Mouse (Mus musculus) spleen, adult 2 months (tissue): ENCODE results near the gene Kcnj15. TPM values are rescaled to one million over a fixed set of nuclear protein-coding genes. Genes with fewer than 3 reads are reported as not detected.

Experiments used
- DNase-seq, 2 experiments: peaks; one replicate each; pipeline versions ENCODE4 v3.0.0 to v3.0.0-alpha.2; 2012 to 2021; ENCODE audit warnings: low spot score in 2 of 2, low read depth in 1 of 2
- H3K27ac ChIP-seq: fragments of 200-500 bp; 2 replicates; pipeline ENCODE4 v1.5.1; 2012; ENCODE audit warnings: low read length, inconsistent platforms; ENCODE audit not compliant: insufficient read depth
- H3K27me3 ChIP-seq: fragments of 200-500 bp; 2 replicates; pipeline ENCODE4 v1.6.1; 2012; ENCODE audit warnings: mild to moderate bottlenecking, moderate library complexity, low read length, inconsistent platforms; ENCODE audit not compliant: control insufficient read depth, insufficient read depth
- H3K36me3 ChIP-seq: fragments of 200-500 bp; 2 replicates; pipeline ENCODE4 v1.6.1; 2012; ENCODE audit warnings: mild to moderate bottlenecking, low read length, inconsistent platforms; ENCODE audit not compliant: control insufficient read depth, insufficient read depth
- H3K4me1 ChIP-seq: fragments of 200-500 bp; 2 replicates; pipeline ENCODE4 v1.6.1; 2011; ENCODE audit warnings: inconsistent platforms; ENCODE audit not compliant: control insufficient read depth, insufficient read depth, insufficient read length
- H3K4me3 ChIP-seq: fragments of 200-500 bp; 2 replicates; pipeline ENCODE4 v1.5.1; 2011; ENCODE audit warnings: mild to moderate bottlenecking, inconsistent platforms; ENCODE audit not compliant: insufficient read depth, insufficient read length; ENCODE audit errors: extremely low read depth
- CTCF ChIP-seq: fragments of 200-500 bp; IDR thresholded peaks from 2 replicates; pipeline ENCODE4 v1.5.1; 2011; ENCODE audit warnings: mild to moderate bottlenecking, inconsistent platforms; ENCODE audit not compliant: insufficient read depth, insufficient read length, insufficient replicate concordance; ENCODE audit errors: extremely low read depth
- POLR2A ChIP-seq: fragments of 200-500 bp; IDR thresholded peaks from 2 replicates; pipeline ENCODE4 v1.6.1; 2011; ENCODE audit warnings: low read depth, low read length, inconsistent platforms
- WGBS: fragments of 180-500 bp; shearing (Covaris S2); methylation state at CpG from one replicate; pipeline ENCODE4 v1.1.7; 2018; 5-methylcytosine and 5-hydroxymethylcytosine counted together
- polyA plus RNA-seq: library from polyadenylated mRNA; depleted of rRNA; stranded (reverse); fragments of >200 nt; gene quantifications from 2 replicates; pipeline ENCODE4 v1.2.3, GENCODE M21; 2012

Kcnj15 gene
- polyA plus RNA-seq, 1 experiment, result 0.60 TPM

DNA sequence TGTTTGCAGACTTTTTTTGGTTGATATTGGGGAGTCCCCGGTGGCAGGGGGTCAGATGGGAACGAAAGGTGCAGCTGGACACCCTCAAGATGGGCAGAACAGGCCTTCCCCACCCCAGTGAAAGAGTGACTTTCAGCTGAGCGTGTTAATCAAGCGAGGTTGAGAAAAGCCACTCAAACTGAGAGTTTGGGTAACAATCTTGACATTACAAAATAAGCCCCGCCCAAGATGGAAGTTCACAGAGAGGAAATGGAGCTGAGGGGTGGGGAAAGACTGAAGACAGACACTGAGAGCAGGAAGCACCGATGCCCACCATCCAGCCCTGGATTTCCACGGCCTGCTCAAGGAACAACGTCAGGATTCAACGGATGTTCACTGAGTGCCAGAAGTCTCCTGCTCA is 91.2 kb downstream of the Kcnj15 start:
- no peak overlapping the region for H3K4me3 ChIP-seq
- WGBS, result 72% methylated on average over 9 of the region's 9 CpGs
- no peaks in the 10 kb centered on the region for H3K27me3 ChIP-seq
- no peak for TF ChIP-seq CTCF
- TF ChIP-seq POLR2A, result no peak
- no peak overlapping the region for H3K27ac ChIP-seq
- H3K36me3 ChIP-seq, result no peaks in the 10 kb centered on the region
- no peaks in the 10 kb centered on the region for H3K4me1 ChIP-seq
- no peak for DNase-seq

DNA sequence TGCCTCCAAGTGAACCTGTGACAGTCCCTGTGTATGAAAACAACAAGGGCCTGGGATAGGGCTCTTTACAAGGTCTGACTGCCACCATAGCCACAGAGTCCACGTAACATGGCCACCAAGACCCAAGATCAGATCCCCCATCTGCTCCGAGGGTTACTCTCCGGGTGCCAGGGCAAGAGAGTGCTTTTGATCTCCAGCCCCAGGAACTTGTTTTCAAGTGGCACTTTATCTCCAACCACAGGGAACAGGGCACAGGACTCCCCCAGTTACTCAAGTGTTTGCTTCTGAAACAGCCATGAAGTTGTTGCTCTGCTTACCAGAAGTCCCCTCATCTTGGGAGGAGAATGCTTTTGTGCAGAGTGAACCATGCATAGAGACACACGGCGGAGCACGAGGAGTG is 92.0 kb downstream of the Kcnj15 start:
- Histone ChIP-seq H3K4me3 (no peak overlapping the region), H3K27me3 (no peaks in the 10 kb centered on the region), H3K27ac (no peak overlapping the region), H3K36me3 (no peaks in the 10 kb centered on the region), H3K4me1 (no peaks in the 10 kb centered on the region)
- 81% methylated on average over 6 of the region's 6 CpGs for WGBS
- TF ChIP-seq POLR2A, result no peak
- TF ChIP-seq CTCF, result no peak
- no peak for DNase-seq

DNA sequence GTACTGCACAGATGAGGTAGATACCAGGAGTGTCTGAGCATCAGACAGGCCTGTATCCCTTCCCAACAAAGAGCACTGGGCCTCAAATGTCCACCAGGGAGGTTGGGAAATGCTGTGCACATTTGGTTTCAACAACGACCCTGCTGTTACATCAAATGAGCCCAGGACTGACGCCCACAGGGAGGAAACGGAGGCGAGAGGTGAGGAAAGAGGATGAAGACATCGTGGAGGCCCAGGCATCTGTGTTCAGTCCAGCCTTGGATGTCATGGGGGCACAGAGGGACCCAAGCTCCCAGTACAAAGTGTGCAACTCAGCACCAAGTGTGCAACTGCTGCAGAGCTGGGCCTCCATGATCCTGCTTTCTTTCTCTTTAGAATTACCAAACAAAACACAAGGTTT is 92.4 kb downstream of the Kcnj15 start:
- no peak for TF ChIP-seq POLR2A
- TF ChIP-seq CTCF, result no peak
- H3K4me3 ChIP-seq, result no peak overlapping the region
- H3K36me3 ChIP-seq, result no peaks in the 10 kb centered on the region
- H3K27me3 ChIP-seq, result no peaks in the 10 kb centered on the region
- DNase-seq, result no peak
- H3K4me1 ChIP-seq, result no peaks in the 10 kb centered on the region
- H3K27ac ChIP-seq, result no peak overlapping the region
- 70% methylated on average over 5 of the region's 5 CpGs for whole genome bisulfite sequencing
